Mouse (Mus musculus): ENCODE results near the gene Ovca2. TPM values are rescaled to one million over a fixed set of nuclear protein-coding genes. Genes with fewer than 3 reads are reported as not detected.

Gene Ovca2
- polyA plus RNA-seq, 1 experiment from 2014 or later: 19.7 TPM

- Histone ChIP-seq H3K9me3 (ENCODE audit: control insufficient read depth, low read length) (no peaks in the 10 kb centered on the region), H3K27ac (replicated peaks in 1 of 2; ENCODE audit: control insufficient read depth in 1 of 2, insufficient read depth in 1 of 2, low read depth in 2 of 2, low read length in 2 of 2) (no peak overlapping the region), H3K27me3 (ENCODE audit: control insufficient read depth, insufficient read depth, low read length) (no peaks in the 10 kb centered on the region), H3K4me2 (ENCODE audit: low read length) (no peak overlapping the region), H3K9ac (ENCODE audit: low read length) (no peak overlapping the region), H3K36me3 (ENCODE audit: control insufficient read depth, insufficient read depth, low read length) (peaks cover 49% of the 10 kb centered on the region), H3K4me1 (ENCODE audit: control insufficient read depth in 2 of 2, insufficient read depth in 2 of 2, low read length in 2 of 2) (peaks cover 22 to 33% of the 10 kb centered on the region in 2 experiments), H3K4me3 (ENCODE audit: control insufficient read depth in 1 of 2, insufficient read depth in 1 of 2, low read depth in 1 of 2, low read length in 2 of 2) (no peak overlapping the region)
- WGBS: 66% methylated on average over 2 of the region's 2 CpGs
- no peak for ATAC-seq (ENCODE audit: insufficient number of reproducible peaks, insufficient read depth, low FRiP score, low read depth)
These were observed 20.7 kb downstream of the Ovca2 start for GRCm38 (mm10) chr11:75157901-75158300.

- Histone ChIP-seq H3K36me3 (ENCODE audit: control insufficient read depth, insufficient read depth, low read length) (peaks cover 41% of the 10 kb centered on the region), H3K9me3 (ENCODE audit: control insufficient read depth, low read length) (no peaks in the 10 kb centered on the region), H3K9ac (ENCODE audit: low read length) (0 out of 2 replicates have a peak overlapping the region, but pooled peaks have one; percentile 17), H3K4me1 (ENCODE audit: control insufficient read depth in 2 of 2, insufficient read depth in 2 of 2, low read length in 2 of 2) (peaks cover 23 to 32% of the 10 kb centered on the region in 2 experiments), H3K27ac (replicated peaks in 1 of 2; ENCODE audit: control insufficient read depth in 1 of 2, insufficient read depth in 1 of 2, low read depth in 2 of 2, low read length in 2 of 2) (0 out of 4 replicates have a peak overlapping the region, but pooled peaks of 1 of the 2 experiments have one; percentile 5), H3K4me2 (ENCODE audit: low read length) (no peak overlapping the region), H3K27me3 (ENCODE audit: control insufficient read depth, insufficient read depth, low read length) (no peaks in the 10 kb centered on the region), H3K4me3 (ENCODE audit: control insufficient read depth in 1 of 2, insufficient read depth in 1 of 2, low read depth in 1 of 2, low read length in 2 of 2) (no peak overlapping the region)
- 50% methylated on average over 4 of the region's 4 CpGs for WGBS
- no peak for ATAC-seq (ENCODE audit: insufficient number of reproducible peaks, insufficient read depth, low FRiP score, low read depth)
These were observed 21.6 kb downstream of the Ovca2 start for GRCm38 (mm10) chr11:75157037-75157436.

GRCm38 (mm10) chr11:75156416-75156815, 22.2 kb downstream of the Ovca2 start:
- Histone ChIP-seq H3K27ac (replicated peaks in 1 of 2; ENCODE audit: control insufficient read depth in 1 of 2, insufficient read depth in 1 of 2, low read depth in 2 of 2, low read length in 2 of 2) (peak overlapping the region in 1 of 2 experiments; percentile 5; a peak in 1 of 4 replicates), H3K27me3 (ENCODE audit: control insufficient read depth, insufficient read depth, low read length) (no peaks in the 10 kb centered on the region), H3K4me3 (ENCODE audit: control insufficient read depth in 1 of 2, insufficient read depth in 1 of 2, low read depth in 1 of 2, low read length in 2 of 2) (no peak overlapping the region), H3K36me3 (ENCODE audit: control insufficient read depth, insufficient read depth, low read length) (peaks cover 38% of the 10 kb centered on the region), H3K4me1 (ENCODE audit: control insufficient read depth in 2 of 2, insufficient read depth in 2 of 2, low read length in 2 of 2) (peaks cover 19 to 25% of the 10 kb centered on the region in 2 experiments), H3K9ac (ENCODE audit: low read length) (no peak overlapping the region), H3K4me2 (ENCODE audit: low read length) (no peak overlapping the region), H3K9me3 (ENCODE audit: control insufficient read depth, low read length) (no peaks in the 10 kb centered on the region)
- no peak for ATAC-seq (ENCODE audit: insufficient number of reproducible peaks, insufficient read depth, low FRiP score, low read depth)
- WGBS: 40% methylated on average over 5 of the region's 5 CpGs

GRCm38 (mm10) chr11:75155985-75156384, 22.6 kb downstream of the Ovca2 start:
- peak overlapping the region in 1 of 2 experiments; percentile 28; a peak in 1 of 4 replicates for H3K27ac ChIP-seq (replicated peaks in 1 of 2; ENCODE audit: control insufficient read depth in 1 of 2, insufficient read depth in 1 of 2, low read depth in 2 of 2, low read length in 2 of 2)
- peaks cover 17 to 23% of the 10 kb centered on the region in 2 experiments for H3K4me1 ChIP-seq (ENCODE audit: control insufficient read depth in 2 of 2, insufficient read depth in 2 of 2, low read length in 2 of 2)
- WGBS: 49% methylated on average over 6 of the region's 6 CpGs
- no peak overlapping the region for H3K4me3 ChIP-seq (ENCODE audit: control insufficient read depth in 1 of 2, insufficient read depth in 1 of 2, low read depth in 1 of 2, low read length in 2 of 2)
- H3K4me2 ChIP-seq (ENCODE audit: low read length): no peak overlapping the region
- H3K9me3 ChIP-seq (ENCODE audit: control insufficient read depth, low read length): no peaks in the 10 kb centered on the region
- no peaks in the 10 kb centered on the region for H3K27me3 ChIP-seq (ENCODE audit: control insufficient read depth, insufficient read depth, low read length)
- H3K9ac ChIP-seq (ENCODE audit: low read length): 0 out of 2 replicates have a peak overlapping the region, but pooled peaks have one; percentile 14
- H3K36me3 ChIP-seq (ENCODE audit: control insufficient read depth, insufficient read depth, low read length): peaks cover 36% of the 10 kb centered on the region
- no peak for ATAC-seq (ENCODE audit: insufficient number of reproducible peaks, insufficient read depth, low FRiP score, low read depth)

- no peak for ATAC-seq (ENCODE audit: insufficient number of reproducible peaks, insufficient read depth, low FRiP score, low read depth)
- Histone ChIP-seq H3K27ac (replicated peaks in 1 of 2; ENCODE audit: control insufficient read depth in 1 of 2, insufficient read depth in 1 of 2, low read depth in 2 of 2, low read length in 2 of 2) (no peak overlapping the region; a peak in 1 of 4 replicates), H3K9ac (ENCODE audit: low read length) (no peak overlapping the region), H3K4me2 (ENCODE audit: low read length) (no peak overlapping the region), H3K9me3 (ENCODE audit: control insufficient read depth, low read length) (no peaks in the 10 kb centered on the region), H3K4me3 (ENCODE audit: control insufficient read depth in 1 of 2, insufficient read depth in 1 of 2, low read depth in 1 of 2, low read length in 2 of 2) (no peak overlapping the region), H3K4me1 (ENCODE audit: control insufficient read depth in 2 of 2, insufficient read depth in 2 of 2, low read length in 2 of 2) (peaks cover 17 to 19% of the 10 kb centered on the region in 2 experiments), H3K36me3 (ENCODE audit: control insufficient read depth, insufficient read depth, low read length) (peaks cover 33% of the 10 kb centered on the region), H3K27me3 (ENCODE audit: control insufficient read depth, insufficient read depth, low read length) (no peaks in the 10 kb centered on the region)
- 66% methylated on average over 6 of the region's 6 CpGs for WGBS
These were observed 24.5 kb downstream of the Ovca2 start for GRCm38 (mm10) chr11:75154053-75154585.

- H3K4me3 ChIP-seq (ENCODE audit: control insufficient read depth in 1 of 2, insufficient read depth in 1 of 2, low read depth in 1 of 2, low read length in 2 of 2): no peak overlapping the region
- H3K4me2 ChIP-seq (ENCODE audit: low read length): no peak overlapping the region
- H3K4me1 ChIP-seq (ENCODE audit: control insufficient read depth in 2 of 2, insufficient read depth in 2 of 2, low read length in 2 of 2): peaks cover 22 to 29% of the 10 kb centered on the region in 2 experiments
- peaks cover 33% of the 10 kb centered on the region for H3K36me3 ChIP-seq (ENCODE audit: control insufficient read depth, insufficient read depth, low read length)
- peak overlapping the region; percentile 11 to 71 for H3K27ac ChIP-seq (replicated peaks in 1 of 2; ENCODE audit: control insufficient read depth in 1 of 2, insufficient read depth in 1 of 2, low read depth in 2 of 2, low read length in 2 of 2)
- WGBS: 54% methylated on average over 18 of the region's 18 CpGs
- H3K9ac ChIP-seq (ENCODE audit: low read length): no peak overlapping the region; the same call in 1 of the 2 replicates
- H3K27me3 ChIP-seq (ENCODE audit: control insufficient read depth, insufficient read depth, low read length): no peaks in the 10 kb centered on the region
- ATAC-seq (ENCODE audit: insufficient number of reproducible peaks, insufficient read depth, low FRiP score, low read depth): peak; percentile 53; the same call in 1 of the 2 replicates
- H3K9me3 ChIP-seq (ENCODE audit: control insufficient read depth, low read length): no peaks in the 10 kb centered on the region
These were observed 25.8 kb downstream of the Ovca2 start for GRCm38 (mm10) chr11:75152603-75153557.

GRCm38 (mm10) chr11:75150346-75150745, 28.3 kb downstream of the Ovca2 start:
- no peak overlapping the region for H3K27ac ChIP-seq (replicated peaks in 1 of 2; ENCODE audit: control insufficient read depth in 1 of 2, insufficient read depth in 1 of 2, low read depth in 2 of 2, low read length in 2 of 2)

More at GRCm38 (mm10) chr11:75150346-75150745, 28.3 kb downstream of the Ovca2 start:
- H3K9me3 ChIP-seq (ENCODE audit: control insufficient read depth, low read length): no peaks in the 10 kb centered on the region
- H3K36me3 ChIP-seq (ENCODE audit: control insufficient read depth, insufficient read depth, low read length): peaks cover 26% of the 10 kb centered on the region
- no peak overlapping the region for H3K4me3 ChIP-seq (ENCODE audit: control insufficient read depth in 1 of 2, insufficient read depth in 1 of 2, low read depth in 1 of 2, low read length in 2 of 2)
- H3K4me1 ChIP-seq (ENCODE audit: control insufficient read depth in 2 of 2, insufficient read depth in 2 of 2, low read length in 2 of 2): peaks cover 21 to 29% of the 10 kb centered on the region in 2 experiments
- H3K27me3 ChIP-seq (ENCODE audit: control insufficient read depth, insufficient read depth, low read length): no peaks in the 10 kb centered on the region
- no peak overlapping the region for H3K9ac ChIP-seq (ENCODE audit: low read length)
- no peak for ATAC-seq (ENCODE audit: insufficient number of reproducible peaks, insufficient read depth, low FRiP score, low read depth)
- 90% methylated on average over 1 of the region's 1 CpGs for WGBS
- H3K4me2 ChIP-seq (ENCODE audit: low read length): no peak overlapping the region
